Mouse (Mus musculus) CH12.LX (cell line): Measurements from ENCODE around the gene Capn3.

Experiments
- BHLHE40 ChIP-seq: IDR thresholded peaks from 2 replicates; pipeline ENCODE4 v1.6.1; 2011; ENCODE audit warnings: mild to moderate bottlenecking, low read depth, low read length, improper control_type of control experiment
- CTCF ChIP-seq, 2 experiments: IDR thresholded peaks in 1 of 2; conservative IDR thresholded peaks in 1 of 2; 2 replicates each; pipeline ENCODE4 v1.5.1; 2011 to 2012; ENCODE audit warnings: low read depth in 2 of 2, low read length in 2 of 2, improper control_type of control experiment in 1 of 2, inconsistent platforms in 1 of 2, mild to moderate bottlenecking in 1 of 2, moderate library complexity in 1 of 2
- E2F4 ChIP-seq: IDR thresholded peaks from 2 replicates; pipeline ENCODE4 v1.6.1; 2011; ENCODE audit warnings: low read depth, low read length, improper control_type of control experiment; ENCODE audit not compliant: insufficient replicate concordance
- GABPA ChIP-seq: IDR thresholded peaks from 2 replicates; pipeline ENCODE4 v1.6.1; 2012; ENCODE audit warnings: low read depth, low read length, improper control_type of control experiment, inconsistent platforms; ENCODE audit not compliant: insufficient replicate concordance
- HCFC1 ChIP-seq: IDR thresholded peaks from 2 replicates; pipeline ENCODE4 v1.6.1; 2012; ENCODE audit warnings: low read depth, mild to moderate bottlenecking, inconsistent platforms, low read length, improper control_type of control experiment
- MAX ChIP-seq: IDR thresholded peaks from 2 replicates; pipeline ENCODE4 v1.6.1; 2011; ENCODE audit warnings: low read length, improper control_type of control experiment
- MEF2A ChIP-seq: IDR thresholded peaks from 2 replicates; pipeline ENCODE4 v1.6.1; 2014; ENCODE audit warnings: low read depth, mild to moderate bottlenecking, inconsistent platforms, low read length, improper control_type of control experiment, borderline replicate concordance
- MYC ChIP-seq: IDR thresholded peaks from 2 replicates; pipeline ENCODE4 v1.6.1; 2011; ENCODE audit warnings: low read depth, mild to moderate bottlenecking, improper control_type of control experiment, low read length
- POLR2A ChIP-seq: IDR thresholded peaks from 2 replicates; pipeline ENCODE4 v1.6.1; 2011; ENCODE audit warnings: low read depth, mild to moderate bottlenecking, improper control_type of control experiment, low read length
- RCOR1 ChIP-seq: conservative IDR thresholded peaks from 2 replicates; pipeline ENCODE4 v1.6.1; 2012; ENCODE audit warnings: low read depth, mild to moderate bottlenecking, inconsistent platforms, low read length, improper control_type of control experiment
- TCF12 ChIP-seq: IDR thresholded peaks from 2 replicates; pipeline ENCODE4 v1.6.1; 2014; ENCODE audit warnings: low read depth, mild to moderate bottlenecking, inconsistent platforms, low read length, improper control_type of control experiment
- UBTF ChIP-seq: IDR thresholded peaks from 2 replicates; pipeline ENCODE4 v1.6.1; 2012; ENCODE audit warnings: low read depth, mild to moderate bottlenecking, inconsistent platforms, low read length, improper control_type of control experiment, moderate library complexity
- USF1 ChIP-seq: IDR thresholded peaks from 2 replicates; pipeline ENCODE4 v1.6.1; 2014; ENCODE audit warnings: low read depth, mild to moderate bottlenecking, inconsistent platforms, low read length, improper control_type of control experiment
- ZNF384 ChIP-seq: IDR thresholded peaks from 2 replicates; pipeline ENCODE4 v1.6.1; 2012; ENCODE audit warnings: low read depth, low read length, improper control_type of control experiment, inconsistent platforms

- TF ChIP-seq HCFC1 (no peak), POLR2A (no peak), BHLHE40 (no peak), CTCF (conservative IDR thresholded peaks at IDR 0.05 in 1 of 2, IDR thresholded peaks at IDR 0.05 in 1 of 2; ENCODE audit: low read depth in 2 of 2, low read length in 2 of 2) (no peak), TCF12 (no peak), RCOR1 (no peak), MYC (no peak), GABPA (no peak), UBTF (no peak), MAX (no peak), E2F4 (no peak), MEF2A (no peak), USF1 (no peak), ZNF384 (no peak)
Measured at GRCm38 (mm10) chr2:120454987-120455386, 832 bp upstream of the Capn3 start.
